Mouse (Mus musculus): ENCODE results near the gene Psmc1.

DNA sequence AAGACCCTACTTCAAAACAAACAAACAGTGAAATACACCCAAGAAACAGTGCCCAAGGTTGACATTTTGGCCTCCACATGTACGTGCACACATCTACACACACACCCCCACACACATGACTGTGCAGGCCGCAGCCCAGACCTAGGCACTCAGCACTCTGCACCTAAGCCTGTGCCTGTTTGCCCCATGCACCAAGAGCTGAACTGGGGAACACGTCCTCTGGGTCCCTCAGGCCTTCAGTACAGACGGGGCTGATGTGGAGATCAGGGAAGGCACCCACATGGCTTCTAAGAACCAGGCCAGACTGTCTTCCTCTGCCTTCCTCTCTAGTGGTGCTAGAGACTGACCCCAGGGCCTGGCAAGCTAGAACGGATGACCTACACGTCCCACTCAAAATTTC, 18.6 kb downstream of the Psmc1 start:
- TF ChIP-seq POLR2A (IDR thresholded peaks at IDR 0.05; ENCODE audit: borderline replicate concordance, control insufficient read depth, low read depth, low read length) (no peak), CTCF (IDR thresholded peaks at IDR 0.05; ENCODE audit: control insufficient read depth, insufficient read depth, low read length) (no peak)

Data from bone marrow, adult 2 months (tissue).